Mouse (Mus musculus): ENCODE measurements around the gene Ccdc189. TPM values are rescaled to one million over a fixed set of nuclear protein-coding genes. Genes with fewer than 3 reads are reported as not detected.

Ccdc189 gene
- total RNA-seq, 2 experiments from 2014 or later: 2.5 to 2.6 TPM

Other genes starting within 250 kb of the Ccdc189 start
- 2.0 and 2.4 TPM in 2 replicates for gene Zfp768, start 243.0 kb downstream of the Ccdc189 start, total RNA-seq (2015)
- gene Zfp768, start 243.0 kb downstream of the Ccdc189 start, total RNA-seq (2017): 3.9 and 4.6 TPM in 2 replicates
- gene Zfp747, start 212.5 kb downstream of the Ccdc189 start, total RNA-seq (2015): 3.2 and 6.1 TPM in 2 replicates
- gene Zfp747, start 212.5 kb downstream of the Ccdc189 start, total RNA-seq (2017): 7.6 and 17.8 TPM in 2 replicates
- 1.8 TPM in 2 replicates for gene 9130019O22Rik, start 201.4 kb downstream of the Ccdc189 start, total RNA-seq (2015)
- 5.0 TPM in 2 replicates for gene 9130019O22Rik, start 201.4 kb downstream of the Ccdc189 start, total RNA-seq (2017)
- 0.36 and 0.40 TPM in 2 replicates for gene E430018J23Rik, start 195.0 kb downstream of the Ccdc189 start, total RNA-seq (2015)
- 1.7 and 2.8 TPM in 2 replicates for gene E430018J23Rik, start 195.0 kb downstream of the Ccdc189 start, total RNA-seq (2017)
- gene Zfp764, start 181.8 kb downstream of the Ccdc189 start, total RNA-seq (2015): 8.5 and 10.5 TPM in 2 replicates
- 9.1 and 9.5 TPM in 2 replicates for gene Zfp764, start 181.8 kb downstream of the Ccdc189 start, total RNA-seq (2017)
- gene Zfp688, start 166.5 kb downstream of the Ccdc189 start, total RNA-seq (2015): 17.1 and 17.3 TPM in 2 replicates
- gene Zfp688, start 166.5 kb downstream of the Ccdc189 start, total RNA-seq (2017): 7.9 and 14.0 TPM in 2 replicates
- gene Zfp689, start 139.4 kb downstream of the Ccdc189 start, total RNA-seq (2015): 1.2 and 1.6 TPM in 2 replicates
- 1.4 and 1.8 TPM in 2 replicates for gene Zfp689, start 139.4 kb downstream of the Ccdc189 start, total RNA-seq (2017)
- 113 and 114 TPM in 2 replicates for gene Prr14, start 129.0 kb downstream of the Ccdc189 start, total RNA-seq (2015)
- 37.0 and 46.2 TPM in 2 replicates for gene Prr14, start 129.0 kb downstream of the Ccdc189 start, total RNA-seq (2017)
- gene Fbrs, start 109.4 kb downstream of the Ccdc189 start, total RNA-seq (2015): 115 and 138 TPM in 2 replicates
- gene Fbrs, start 109.4 kb downstream of the Ccdc189 start, total RNA-seq (2017): 28.1 and 38.1 TPM in 2 replicates
- gene Srcap, start 76.6 kb downstream of the Ccdc189 start, total RNA-seq (2015): 53.0 and 57.0 TPM in 2 replicates
- gene Srcap, start 76.6 kb downstream of the Ccdc189 start, total RNA-seq (2017): 15.8 and 21.1 TPM in 2 replicates
- 14.8 and 16.7 TPM in 2 replicates for gene Gm42715, start 69.0 kb downstream of the Ccdc189 start, total RNA-seq (2015)
- gene Gm42715, start 69.0 kb downstream of the Ccdc189 start, total RNA-seq (2017): 5.4 and 8.3 TPM in 2 replicates
- not detected in 2 replicates for gene Tmem265, start 27.2 kb downstream of the Ccdc189 start, total RNA-seq (2015)
- gene Tmem265, start 27.2 kb downstream of the Ccdc189 start, total RNA-seq (2017): 2.5 TPM in 1 of 2 replicates, not detected in the other
- 31.6 and 39.4 TPM in 2 replicates for gene Phkg2, start 15.3 kb downstream of the Ccdc189 start, total RNA-seq (2015)
- 25.7 and 30.5 TPM in 2 replicates for gene Phkg2, start 15.3 kb downstream of the Ccdc189 start, total RNA-seq (2017)
- gene Rnf40, start 172 bp upstream of the Ccdc189 start, total RNA-seq (2015): 14.1 and 18.8 TPM in 2 replicates
- gene Rnf40, start 172 bp upstream of the Ccdc189 start, total RNA-seq (2017): 35.1 and 48.0 TPM in 2 replicates
- 3.5 TPM in 2 replicates for gene Zfp629, start 27.2 kb upstream of the Ccdc189 start, total RNA-seq (2015)
- 4.2 and 5.8 TPM in 2 replicates for gene Zfp629, start 27.2 kb upstream of the Ccdc189 start, total RNA-seq (2017)
- gene Bcl7c, start 120.3 kb upstream of the Ccdc189 start, total RNA-seq (2015): 30.2 and 37.4 TPM in 2 replicates
- gene Bcl7c, start 120.3 kb upstream of the Ccdc189 start, total RNA-seq (2017): 8.6 and 16.6 TPM in 2 replicates
- gene Ctf1, start 124.1 kb upstream of the Ccdc189 start, total RNA-seq (2015): 0.16 TPM in 1 of 2 replicates, not detected in the other
- 0.29 TPM in 1 of 2 replicates, not detected in the other for gene Ctf1, start 124.1 kb upstream of the Ccdc189 start, total RNA-seq (2017)
- gene Ctf2, start 143.6 kb upstream of the Ccdc189 start, total RNA-seq (2015): not detected in 2 replicates
- gene Ctf2, start 143.6 kb upstream of the Ccdc189 start, total RNA-seq (2017): not detected in 2 replicates
- gene Fbxl19, start 155.9 kb upstream of the Ccdc189 start, total RNA-seq (2015): 2.1 TPM in 2 replicates
- gene Fbxl19, start 155.9 kb upstream of the Ccdc189 start, total RNA-seq (2017): 5.8 and 6.2 TPM in 2 replicates
- 30.9 and 33.7 TPM in 2 replicates for gene Orai3, start 181.2 kb upstream of the Ccdc189 start, total RNA-seq (2015)
- gene Orai3, start 181.2 kb upstream of the Ccdc189 start, total RNA-seq (2017): 29.5 and 32.7 TPM in 2 replicates
- 35.2 and 43.3 TPM in 2 replicates for gene Setd1a, start 188.1 kb upstream of the Ccdc189 start, total RNA-seq (2015)
- gene Setd1a, start 188.1 kb upstream of the Ccdc189 start, total RNA-seq (2017): 7.7 and 9.8 TPM in 2 replicates
- gene Gm49388, start 197.0 kb upstream of the Ccdc189 start, total RNA-seq (2015): not detected in 2 replicates
- gene Gm49388, start 197.0 kb upstream of the Ccdc189 start, total RNA-seq (2017): not detected in 2 replicates
- 27.0 and 30.9 TPM in 2 replicates for gene Hsd3b7, start 212.0 kb upstream of the Ccdc189 start, total RNA-seq (2015)
- gene Hsd3b7, start 212.0 kb upstream of the Ccdc189 start, total RNA-seq (2017): 28.5 and 28.7 TPM in 2 replicates
- 59.2 and 68.7 TPM in 2 replicates for gene Stx4a, start 235.7 kb upstream of the Ccdc189 start, total RNA-seq (2015)
- gene Stx4a, start 235.7 kb upstream of the Ccdc189 start, total RNA-seq (2017): 37.7 and 45.0 TPM in 2 replicates
- gene Stx1b, start 236.0 kb upstream of the Ccdc189 start, total RNA-seq (2015): 0.04 TPM in 1 of 2 replicates, not detected in the other
- gene Stx1b, start 236.0 kb upstream of the Ccdc189 start, total RNA-seq (2017): not detected in 2 replicates